Mouse (Mus musculus): ENCODE data around the gene Cdipt.

Cdipt gene

DNA sequence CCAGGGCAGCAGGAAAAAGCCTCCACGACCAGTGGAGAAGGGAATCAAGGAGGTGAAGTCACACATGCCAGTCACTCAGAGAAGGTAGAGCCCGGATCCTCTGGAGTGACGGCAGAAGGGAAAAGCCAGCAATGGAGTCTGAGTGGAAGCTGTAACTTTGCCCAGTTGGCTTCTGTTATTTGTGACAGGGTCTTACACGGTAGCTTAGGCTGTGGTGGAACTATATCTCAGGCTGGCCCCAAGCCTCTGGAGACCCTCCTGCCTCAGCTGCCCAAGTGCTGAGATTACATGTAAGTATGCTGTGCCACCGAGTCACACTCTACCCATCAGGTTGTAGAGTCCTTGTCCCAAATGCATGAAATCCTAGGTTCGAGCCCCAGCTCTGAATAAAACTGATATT, 37.7 kb downstream of the Cdipt start:
- DNase-seq: no peak

DNA sequence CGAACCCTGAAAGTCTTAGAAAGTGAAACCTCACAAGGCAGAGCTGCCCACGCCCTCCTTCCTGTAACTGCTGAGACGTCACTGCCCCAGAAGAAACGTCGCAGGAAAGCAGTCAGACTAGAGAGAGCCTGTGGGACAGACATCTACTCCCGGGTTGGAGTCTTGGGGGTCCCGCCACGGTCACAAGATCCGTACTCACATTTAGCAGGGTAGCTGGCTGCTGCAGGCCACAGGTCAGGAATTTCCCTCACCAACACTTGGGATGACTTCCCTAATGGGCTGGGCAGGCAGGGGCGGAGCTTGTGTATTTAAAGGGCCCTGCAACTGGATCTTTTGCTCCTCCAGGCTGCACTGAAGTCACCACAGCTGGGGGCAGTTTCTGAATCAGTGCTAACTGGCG, 38.6 kb downstream of the Cdipt start, which contains the start of gene Mvp:
TSS of gene Mvp (minus strand) at position 302 of the 400 bp plus-strand sequence.
- DNase-seq: peak; percentile 64

GRCm38 (mm10) chr7:127014993-127015392, 39.3 kb downstream of the Cdipt start:
- DNase-seq: no peak

DNA sequence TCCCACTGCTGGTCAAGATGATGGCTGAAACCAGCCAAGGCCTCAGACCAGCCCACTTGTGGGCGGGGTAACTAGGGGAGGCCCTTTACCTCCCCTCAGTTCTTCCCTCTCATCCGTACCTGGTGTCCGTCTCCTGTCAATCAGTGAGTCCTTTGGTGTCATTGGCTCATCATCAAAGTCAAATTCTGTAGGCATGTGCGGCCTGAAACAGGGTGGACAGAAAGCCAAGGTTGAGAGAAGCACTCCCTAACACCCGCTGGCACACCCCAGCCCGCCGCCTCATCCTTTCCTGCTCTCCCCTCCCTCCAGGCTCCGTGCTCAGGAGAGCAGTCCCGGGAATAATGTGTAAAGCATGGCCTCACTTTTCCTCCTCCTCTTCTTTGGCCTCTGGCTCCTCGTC, 40.4 kb downstream of the Cdipt start:
- no peak for DNase-seq

DNA sequence TGATC, 40.6 kb downstream of the Cdipt start, which contains the start of gene Pagr1b:
TSS of gene Pagr1b (minus strand) at position 4 of the 5 bp plus-strand sequence.
- no peak for DNase-seq

DNA sequence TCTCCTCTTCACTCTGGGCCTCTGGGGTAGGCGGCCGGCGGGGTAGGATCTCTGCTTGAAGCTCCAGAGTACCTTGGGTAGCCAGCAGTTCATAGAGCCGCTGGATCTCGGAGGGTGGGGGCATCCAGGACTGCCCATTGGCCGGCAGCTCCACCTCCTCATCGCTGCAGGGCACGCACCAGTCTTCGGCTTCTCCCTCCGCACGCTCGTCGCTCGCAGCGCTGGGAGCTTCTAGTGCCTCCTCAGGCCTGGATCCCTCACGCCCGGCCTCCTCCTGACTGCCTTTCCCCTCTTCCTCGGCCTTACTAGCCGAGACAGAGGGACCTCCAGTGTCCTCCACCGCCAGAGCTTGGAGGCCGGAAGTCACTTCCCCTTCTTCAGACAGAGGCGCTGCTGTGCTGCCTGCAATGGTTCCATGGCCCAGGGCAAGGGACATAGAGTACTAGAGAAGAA, 40.8 kb downstream of the Cdipt start:
- no peak for DNase-seq

DNA sequence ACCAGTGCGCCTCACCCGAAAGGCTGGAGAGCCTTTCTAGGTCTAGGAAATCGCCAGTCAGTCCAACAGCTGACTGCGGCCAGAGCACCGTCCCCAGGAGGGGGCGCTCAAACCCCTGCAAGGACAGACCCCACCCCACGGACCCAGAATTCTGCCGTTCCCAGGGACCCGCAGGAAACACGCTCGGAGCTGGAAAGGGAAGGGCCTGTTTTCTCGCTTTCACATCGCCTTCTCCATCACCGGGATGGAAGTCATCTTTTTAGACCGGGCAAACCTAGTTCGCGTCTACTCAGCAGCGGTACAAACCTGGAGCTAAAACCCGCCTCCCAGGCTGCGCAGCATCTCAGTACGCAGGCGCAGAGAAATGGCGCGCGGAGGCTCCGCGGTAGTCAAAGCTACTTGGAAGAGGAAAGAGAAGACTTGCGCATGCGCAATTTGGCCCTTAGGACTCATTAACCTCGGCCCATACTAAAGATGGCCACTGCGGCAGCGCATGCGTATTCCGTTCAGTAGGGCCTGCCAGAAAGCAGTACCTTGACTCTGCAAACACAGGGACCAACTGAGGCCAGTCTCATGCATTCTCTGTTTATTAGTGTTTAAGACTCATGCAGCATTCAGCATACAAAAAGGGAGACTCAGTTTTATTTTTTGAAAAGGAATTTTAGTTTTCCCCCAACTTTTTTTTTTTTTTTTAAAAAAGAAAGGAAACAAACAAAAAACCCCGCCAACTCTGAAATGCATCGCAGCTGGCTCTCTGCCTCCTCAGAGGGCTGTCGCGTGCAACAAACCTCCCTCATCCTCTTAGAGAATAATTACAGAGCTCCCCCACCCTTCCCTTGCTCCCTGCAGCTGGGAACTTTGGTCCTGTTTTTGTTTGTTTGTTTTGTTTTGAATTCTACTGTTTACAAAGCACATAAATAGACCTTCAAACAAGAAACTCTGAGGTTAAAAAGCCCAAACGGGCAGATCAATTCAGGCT, 41.5 kb downstream of the Cdipt start, which contains the start of gene Pagr1a:
TSS of gene Pagr1a (minus strand) at position 382 of the 979 bp plus-strand sequence.
- peak; percentile 97 for DNase-seq

- DNase-seq: no peak
Observed at GRCm38 (mm10) chr7:127017950-127018345, 42.2 kb downstream of the Cdipt start.

GRCm38 (mm10) chr7:127018416-127019305, 42.9 kb downstream of the Cdipt start:
- no peak for DNase-seq

GRCm38 (mm10) chr7:127019306-127019960, 43.7 kb downstream of the Cdipt start:
- DNase-seq: no peak

DNA sequence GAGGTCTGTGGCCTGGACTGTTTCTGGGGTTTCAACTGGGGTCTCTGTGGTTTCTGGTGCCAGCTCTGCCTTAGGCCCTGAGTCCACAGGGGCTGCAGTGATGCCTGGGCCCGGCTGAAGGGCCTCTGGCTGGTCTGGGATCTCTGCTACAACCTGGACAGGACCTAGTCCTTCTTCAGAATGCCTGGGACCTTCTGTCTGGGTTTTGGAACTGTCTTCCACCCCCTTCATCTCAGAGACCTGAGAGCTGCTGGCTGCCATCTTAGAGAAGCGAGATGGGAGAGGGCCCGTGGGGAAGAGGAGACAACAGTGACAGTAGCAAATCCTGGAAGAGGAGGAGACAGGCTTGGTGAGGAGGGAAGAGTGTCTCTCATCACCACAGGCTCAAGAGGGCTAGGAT, 44.3 kb downstream of the Cdipt start:
- DNase-seq: no peak

GRCm38 (mm10) chr7:127020491-127020890, 44.8 kb downstream of the Cdipt start:
- DNase-seq: no peak

- DNase-seq: peak; percentile 78
Observed at GRCm38 (mm10) chr7:127020901-127021562, 45.3 kb downstream of the Cdipt start, which contains the start of the genes Gm42742 and Prrt2. TSS of gene Gm42742 (minus strand) at chr7:127021097. TSS of gene Prrt2 (minus strand) at chr7:127021211.

DNA sequence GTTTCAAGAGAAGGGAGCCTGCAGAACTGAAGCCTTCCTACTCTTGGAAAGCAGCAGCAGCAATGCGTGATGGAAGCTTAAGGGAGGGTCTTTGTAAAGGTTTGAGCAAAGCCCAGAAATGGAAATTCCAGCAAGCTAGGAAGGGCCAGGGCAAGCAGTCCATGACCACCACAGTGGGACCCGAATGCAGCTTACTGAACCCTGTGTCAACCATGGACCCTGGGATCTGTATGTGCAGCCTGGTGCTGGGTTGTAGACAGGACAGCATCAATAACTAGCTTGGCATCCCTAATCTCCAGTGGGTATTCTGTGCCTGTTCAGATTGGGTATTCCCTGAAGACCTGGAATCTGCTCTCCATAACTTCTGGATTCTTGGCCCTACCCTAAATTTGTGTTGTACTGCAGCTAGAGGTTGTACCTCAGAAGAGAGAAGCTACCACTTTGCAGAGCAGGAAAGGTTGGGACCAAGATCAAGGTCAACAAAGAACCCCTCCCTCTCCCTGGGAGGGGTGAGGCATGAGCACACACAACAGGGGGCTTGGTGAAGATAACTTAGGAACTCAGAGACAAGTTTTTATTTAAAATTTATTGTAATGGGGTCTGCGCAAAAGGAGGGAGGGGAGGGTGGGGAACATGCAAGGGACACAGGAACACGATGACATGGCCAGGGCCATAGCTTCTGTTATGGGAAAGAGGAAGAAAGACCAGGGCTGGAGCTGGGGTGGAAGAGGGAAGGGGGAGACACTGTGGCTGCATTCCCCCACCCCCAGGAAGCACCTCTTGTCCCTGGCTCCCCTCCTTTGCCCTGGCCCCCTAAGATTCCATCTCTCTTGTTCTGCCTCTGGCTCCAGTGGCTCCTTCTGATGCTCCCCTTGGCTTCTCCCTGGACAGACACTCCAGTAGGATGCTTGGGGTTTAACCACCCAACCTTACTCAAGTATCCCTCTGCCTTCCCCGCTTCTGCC, 46.1 kb downstream of the Cdipt start:
- DNase-seq: peak; percentile 37

GRCm38 (mm10) chr7:127022528-127023271, 47.0 kb downstream of the Cdipt start:
- peak; percentile 59 for DNase-seq

GRCm38 (mm10) chr7:127023272-127023691, 47.6 kb downstream of the Cdipt start:
- peak; percentile 54 for DNase-seq

DNA sequence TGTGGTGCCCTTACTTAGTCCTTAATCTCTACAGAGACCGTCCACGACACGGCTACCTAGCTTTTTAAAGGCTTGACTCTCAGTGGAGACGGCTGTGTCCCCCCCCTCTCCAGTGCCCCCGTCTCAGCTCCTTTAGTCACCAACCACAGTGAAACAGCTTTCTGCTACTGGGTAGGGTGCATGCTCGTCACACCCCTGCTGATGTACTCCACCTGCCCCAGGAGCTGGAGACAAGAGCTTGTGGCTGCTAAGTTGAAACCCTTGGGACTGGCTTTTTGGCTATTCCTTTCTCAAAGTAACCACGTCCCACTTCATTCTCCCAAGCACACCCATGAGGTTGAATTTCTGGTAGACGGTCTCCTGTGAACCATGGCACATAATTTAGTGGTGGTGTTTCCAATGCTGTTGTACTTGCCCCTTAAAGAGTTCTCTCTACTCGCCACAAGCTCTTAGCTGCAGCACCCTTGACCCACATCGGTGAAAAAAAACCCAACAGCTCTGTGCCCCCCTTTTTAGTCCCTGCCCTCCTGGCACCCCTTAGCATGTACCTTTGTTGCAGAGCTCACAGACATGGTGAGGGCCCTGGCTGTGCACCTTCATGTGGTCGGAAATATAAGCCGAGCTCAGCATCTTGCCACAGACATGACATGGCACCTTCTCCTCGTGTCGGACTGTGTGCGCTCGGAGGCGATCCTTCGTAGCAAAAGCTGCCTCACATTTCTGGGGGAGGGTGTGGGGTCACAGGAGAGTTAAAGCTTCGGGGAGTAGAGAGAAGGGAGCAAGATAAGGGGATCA, 48.4 kb downstream of the Cdipt start:
- peak; percentile 71 for DNase-seq

DNA sequence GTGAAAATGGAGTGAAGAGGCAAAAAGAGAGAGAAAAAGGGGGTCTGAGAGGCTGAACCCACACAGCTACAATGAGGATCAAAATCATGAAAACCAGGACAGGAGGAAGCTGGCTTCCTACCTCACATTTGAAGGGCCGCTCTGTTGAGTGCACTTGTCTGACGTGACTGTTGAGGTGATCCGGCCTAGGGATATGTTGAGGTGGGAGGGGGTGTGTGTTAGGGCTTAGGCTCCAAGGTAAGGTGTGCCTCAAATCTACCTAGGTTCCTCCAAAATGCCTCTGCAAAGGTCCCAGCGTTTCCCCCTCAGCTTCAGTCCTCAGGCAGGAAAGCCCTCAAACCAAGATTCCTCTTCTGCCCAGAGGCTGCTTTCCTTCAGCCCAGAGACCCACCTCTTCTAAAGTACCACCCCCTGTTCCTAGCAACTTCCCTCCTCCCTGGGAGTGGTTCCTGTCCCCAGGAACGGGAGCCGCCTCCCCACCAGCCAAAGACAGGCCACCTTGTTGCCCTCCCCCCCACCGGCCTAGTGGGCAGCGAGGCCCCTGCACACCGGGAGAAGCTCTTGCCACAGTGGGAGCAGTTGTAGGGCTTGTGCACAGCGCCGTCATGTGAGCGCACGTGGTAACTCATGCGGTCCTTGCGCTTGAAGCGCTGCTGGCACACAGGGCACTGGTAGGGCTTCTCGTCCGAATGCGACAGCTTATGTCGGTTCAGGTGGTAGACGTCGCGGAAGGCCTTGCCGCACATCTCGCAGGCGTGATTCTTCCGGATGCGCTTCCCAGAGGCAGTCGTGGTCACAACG, 49.2 kb downstream of the Cdipt start:
- peak; percentile 87 for DNase-seq
